Mouse (Mus musculus) left cerebral cortex, postnatal 14 days (tissue): Measurements from ENCODE around the gene Gtf2a2. TPM values are rescaled to one million over a fixed set of nuclear protein-coding genes. Genes with fewer than 3 reads are reported as not detected.

Source experiments
- DNase-seq, 2 experiments: peaks; one replicate each; pipeline ENCODE4 v3.0.0; 2021 to 2022; ENCODE audit warnings: low spot score in 2 of 2, mixed read lengths in 1 of 2
- intact Hi-C: fragments of 180-260 bp; cut with DNase I; formaldehyde crosslinking; loops from one replicate; pipeline ENCODE4 v1.15.1; 2025
- long read RNA-seq, 2 experiments: library from polyadenylated mRNA; stranded (forward); transcript quantifications; one replicate each; pipeline ENCODE4 v2.0.0; 2021
- total RNA-seq, 2 experiments: library from RNA; stranded (reverse); gene quantifications; 2 replicates each; pipeline ENCODE4 v1.2.3; 2021

Gene Gtf2a2
- 10 to 100 TPM; 62.7 to 67.1 TPM for total RNA-seq
- long read RNA-seq, experiment 1, transcript Gtf2a2-204 (4 exons, 622 nt): minor isoform, 12 of 47 reads
- long read RNA-seq, experiment 1, transcript Gtf2a2-202 (5 exons, 893 nt): major isoform, 28 of 47 reads
- long read RNA-seq, experiment 1, partial matches to known transcripts: 1 of 47 reads
- long read RNA-seq, experiment 1, other reads (novel, unspliced or antisense): 5 of 47 reads
- long read RNA-seq, experiment 2, transcript Gtf2a2-202 (5 exons, 893 nt): major isoform, 14 of 23 reads
- long read RNA-seq, experiment 2, partial matches to known transcripts: 0 of 23 reads
- long read RNA-seq, experiment 2, other reads (novel, unspliced or antisense): 5 of 23 reads

DNA sequence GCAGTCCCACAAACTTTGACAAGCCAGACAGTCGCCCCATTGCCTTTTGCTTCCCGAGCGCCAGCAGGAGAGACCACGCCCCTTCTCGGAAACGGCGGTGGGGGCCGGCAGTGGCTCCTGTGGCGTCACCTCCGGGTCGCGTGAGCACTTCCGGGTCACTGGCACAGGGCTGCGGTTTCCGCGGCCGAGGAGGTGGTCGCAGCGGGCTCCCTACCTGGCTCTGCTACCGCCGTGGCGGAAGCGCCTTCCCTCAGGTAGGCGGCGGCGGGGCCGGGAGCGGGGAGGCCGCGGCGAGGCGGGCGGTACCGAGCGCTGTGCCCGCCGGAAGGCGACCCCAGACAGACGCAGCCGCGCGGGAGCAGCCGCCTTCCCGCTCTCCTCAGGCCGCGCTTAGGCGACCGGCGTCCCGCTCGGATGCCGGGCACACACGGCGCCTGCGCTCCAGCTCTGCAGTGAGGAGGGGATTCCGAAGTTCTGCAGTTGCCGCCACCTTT is at the start of gene Gtf2a2:
Gtf2a2 (plus strand) TSS at position 143 of the 494 bp plus-strand sequence.
- peak; percentile 91 to 94 for DNase-seq
- intact Hi-C loops: no loop called here

DNA sequence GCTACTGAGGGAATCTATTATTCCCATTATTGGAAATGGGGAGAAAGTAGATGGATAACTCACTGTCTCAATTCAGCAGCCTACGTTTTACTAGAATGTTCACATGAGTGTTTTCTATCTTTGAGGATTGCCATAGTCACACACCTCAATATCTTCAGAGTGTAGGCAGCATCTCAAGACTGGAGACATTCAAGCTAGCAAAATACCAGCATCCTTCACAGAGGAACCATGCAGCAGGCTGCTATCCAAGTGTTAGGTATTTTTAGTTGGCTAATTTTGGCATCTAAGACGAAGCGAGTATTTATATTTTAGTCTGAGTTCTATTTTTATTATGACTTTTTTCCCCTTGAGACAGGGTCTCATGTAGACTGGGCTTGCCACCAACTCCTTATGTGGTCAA is 48.0 kb upstream of the Gtf2a2 start:
- DNase-seq: peak in 1 of 2 experiments; percentile 69

DNA sequence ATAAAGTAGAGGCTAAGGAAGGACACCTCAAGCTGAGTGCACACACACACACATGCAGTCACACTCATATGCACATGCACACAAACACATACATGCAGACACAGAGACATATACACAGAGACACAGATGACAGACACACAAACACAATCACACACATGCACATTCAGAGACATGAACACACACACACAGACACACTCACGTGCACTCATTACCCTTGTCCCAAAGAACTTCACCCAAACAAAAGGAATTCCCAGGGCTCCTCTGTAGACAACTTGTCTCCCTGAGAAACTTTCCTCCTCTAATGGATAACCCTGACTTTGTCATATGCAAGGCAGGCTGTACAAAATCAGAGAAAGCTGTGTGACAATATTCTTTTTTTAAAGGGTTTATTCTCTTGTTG is 26.8 kb upstream of the Gtf2a2 start:
- no peak for DNase-seq
- intact Hi-C loops: loop anchor here (5.0 kb wide), 1 partner anchor 478 kb away; no protein-coding TSS in a partner anchor

More for the DNA sequence above, 48.0 kb upstream of the Gtf2a2 start:
- intact Hi-C loops: no loop called here

DNA sequence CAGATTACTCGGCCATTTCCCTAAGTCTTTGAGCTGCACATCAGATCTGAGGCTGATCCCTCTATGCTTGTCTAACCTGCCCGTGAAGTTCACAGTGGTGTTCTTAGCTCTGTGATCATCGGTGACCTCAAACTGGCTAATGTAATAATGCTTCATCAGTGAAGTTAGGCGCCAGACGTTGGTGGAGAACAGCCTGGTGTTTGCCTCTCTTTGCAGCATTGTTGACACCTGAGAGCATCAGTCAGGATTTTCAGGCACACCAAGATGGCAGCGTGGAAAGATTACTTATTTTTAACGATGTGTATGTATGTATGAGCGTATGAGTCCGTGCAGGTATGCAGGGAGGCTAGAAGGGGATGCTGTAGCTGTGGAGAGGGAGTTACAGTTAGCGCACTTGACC is 26.3 kb upstream of the Gtf2a2 start:
- intact Hi-C loops: loop anchor here (5.0 kb wide), 1 partner anchor 479 kb away; no protein-coding TSS in a partner anchor
- DNase-seq: no peak

DNA sequence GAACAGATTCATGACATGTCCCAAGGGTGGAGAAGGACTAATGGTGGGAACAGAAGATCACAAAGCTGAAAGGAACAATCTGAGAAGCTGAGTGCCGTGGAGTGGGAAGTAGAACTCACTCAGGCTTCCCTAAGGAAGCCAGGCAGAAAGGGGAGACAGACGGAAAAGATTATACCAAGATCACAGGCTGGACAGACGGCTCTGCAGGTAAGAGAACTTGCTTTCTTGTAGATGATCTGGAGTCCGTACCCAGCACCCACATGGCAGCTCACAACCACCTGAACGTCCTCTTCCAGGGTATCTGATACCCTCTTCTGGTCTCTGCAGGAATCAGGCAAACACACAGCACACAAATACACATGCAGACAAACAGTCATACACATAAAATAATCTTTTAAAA is 25.8 kb upstream of the Gtf2a2 start:
- intact Hi-C loops: loop anchor here (5.0 kb wide), 1 partner anchor 479 kb away; no protein-coding TSS in a partner anchor
- no peak for DNase-seq

DNA sequence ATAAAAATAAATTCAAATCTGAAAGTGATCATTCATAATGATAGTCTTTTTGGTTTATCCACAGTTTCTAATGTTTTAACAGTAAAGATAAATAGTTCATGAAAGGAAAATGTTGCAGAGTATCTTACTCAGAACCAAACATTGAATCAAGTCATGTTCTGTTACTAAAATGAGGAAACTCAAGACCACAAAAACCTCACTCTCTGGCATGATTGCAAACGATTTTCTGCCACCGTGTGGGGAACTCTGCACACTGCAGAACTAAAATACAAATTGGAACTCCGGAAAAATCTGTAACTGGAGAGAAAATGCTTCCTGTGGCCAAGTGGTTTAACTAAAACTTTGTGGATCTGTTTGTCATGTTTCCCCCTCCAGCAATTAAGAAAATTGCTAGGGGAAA is 24.8 kb upstream of the Gtf2a2 start:
- intact Hi-C loops: loop anchor here (1.0 to 5.0 kb wide), 2 partner anchors 364 to 480 kb away; no protein-coding TSS in a partner anchor
- DNase-seq: peak; percentile 79

DNA sequence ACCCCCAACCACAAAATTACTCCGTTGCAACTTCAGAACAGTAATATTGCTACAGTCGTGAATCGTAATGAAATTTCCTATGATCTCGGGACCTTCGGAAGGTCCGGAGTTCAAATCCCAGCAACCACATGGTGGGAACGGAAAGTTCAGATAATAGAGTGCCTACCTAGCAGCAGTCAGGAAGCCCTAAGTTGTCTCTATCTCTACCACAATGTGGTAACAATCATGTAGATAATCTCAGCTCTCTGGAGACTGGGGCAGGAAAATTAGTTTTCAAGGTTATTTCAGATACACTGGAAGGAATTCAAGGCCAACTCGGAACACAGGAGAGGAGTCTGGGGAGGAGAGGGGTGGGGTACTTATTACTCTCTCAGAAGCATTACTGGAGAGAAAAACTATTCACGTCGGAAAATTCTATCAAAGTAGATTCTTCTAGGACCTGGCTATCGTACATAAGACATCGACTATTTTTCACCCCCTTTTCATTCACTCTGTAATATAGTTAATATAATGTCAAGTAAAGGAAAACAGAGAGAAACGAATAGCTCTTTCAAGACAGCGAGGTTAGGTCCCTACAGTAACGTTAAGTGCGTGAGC is 23.5 kb upstream of the Gtf2a2 start:
- intact Hi-C loops: loop anchor here (5.0 kb wide), 1 partner anchor 482 kb away; no protein-coding TSS in a partner anchor
- no peak for DNase-seq

DNA sequence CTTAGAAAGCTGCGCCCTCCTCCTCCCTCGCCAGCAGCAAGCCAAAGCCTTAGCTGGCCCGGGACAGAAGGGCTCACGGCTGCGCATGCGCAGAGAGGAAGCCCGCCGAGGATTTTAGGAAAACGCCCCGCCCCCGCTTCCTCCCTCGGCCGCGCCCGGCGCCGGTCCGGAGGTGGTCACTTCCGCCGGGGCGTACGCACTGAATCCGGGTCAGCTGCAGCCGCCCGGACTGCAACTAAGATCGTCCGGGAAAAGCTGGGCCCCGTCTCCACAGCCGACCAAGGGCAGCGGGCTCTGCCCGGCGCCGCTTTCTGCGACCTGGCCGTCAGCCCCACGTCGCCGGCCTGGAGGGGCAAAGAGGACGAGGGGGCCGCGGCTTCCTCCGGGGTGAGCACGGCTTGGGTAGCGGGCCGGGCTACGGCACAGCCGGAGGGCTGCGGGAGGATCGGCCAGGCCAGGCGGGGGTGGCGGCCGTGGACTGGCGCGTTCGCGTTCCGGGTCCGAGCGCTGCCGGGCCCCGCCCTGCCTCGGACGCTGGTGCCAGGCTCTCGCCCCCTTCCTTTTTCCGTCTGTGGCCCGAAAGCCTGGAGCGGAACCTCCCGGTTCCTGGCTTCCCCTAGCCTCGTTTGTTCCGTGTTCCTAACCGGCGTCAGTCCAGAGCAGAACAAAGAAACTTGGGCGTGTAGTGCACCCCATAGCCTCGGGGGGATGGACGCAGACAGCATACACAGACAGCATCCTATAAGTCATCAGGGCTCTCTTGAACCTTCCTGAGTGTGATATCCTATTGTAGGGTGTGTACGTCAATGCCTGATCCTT is 22.8 kb upstream of the Gtf2a2 start, which contains the start of gene Bnip2:
Bnip2 (plus strand) TSS at position 164 of the 819 bp plus-strand sequence.
- intact Hi-C loops: loop anchor here (5.0 kb wide), 1 partner anchor 482 kb away; no protein-coding TSS in a partner anchor
- DNase-seq: peak; percentile 88 to 95

DNA sequence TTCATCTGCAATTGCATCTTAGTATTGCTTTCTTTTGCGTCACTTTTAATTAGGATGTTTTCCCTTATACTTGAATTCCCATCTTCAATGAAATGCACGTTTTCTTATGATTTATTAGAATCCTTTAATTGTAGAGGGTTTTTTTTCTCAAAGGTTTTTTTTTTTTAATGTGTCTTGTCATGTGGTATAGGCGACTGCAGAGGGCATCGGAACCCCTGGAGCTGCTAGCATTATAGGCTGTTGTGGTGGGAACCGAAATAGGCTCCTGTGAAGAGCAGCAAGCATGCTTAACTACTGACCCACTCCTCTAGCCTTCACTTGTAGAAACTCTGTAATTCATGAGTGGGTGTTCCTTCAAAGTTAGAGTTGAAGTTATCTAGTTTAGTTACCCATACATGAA is 22.0 kb upstream of the Gtf2a2 start:
- intact Hi-C loops: no loop called here
- no peak for DNase-seq

DNA sequence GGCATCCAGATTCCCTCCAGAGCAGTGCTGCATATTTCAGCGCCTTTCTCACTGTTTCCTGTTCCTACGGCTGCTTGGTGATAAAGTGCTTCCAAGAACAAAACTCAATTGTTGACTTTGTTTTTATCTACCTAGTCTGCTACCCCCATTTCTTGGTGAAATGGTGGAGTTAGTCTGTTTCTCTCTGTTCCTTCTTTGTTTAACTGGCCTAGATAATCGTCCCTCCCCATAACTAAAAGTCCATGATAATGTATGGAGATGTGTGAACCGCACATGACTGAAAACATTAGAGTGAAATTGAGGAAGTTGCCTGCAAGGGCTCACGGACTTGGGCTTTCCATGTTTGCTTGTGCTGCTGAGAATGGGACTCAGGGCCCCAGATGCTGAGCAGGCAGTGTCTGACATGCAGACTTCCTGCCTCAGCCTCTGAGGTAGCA is 19.5 kb upstream of the Gtf2a2 start:
- intact Hi-C loops: no loop called here
- no peak for DNase-seq

DNA sequence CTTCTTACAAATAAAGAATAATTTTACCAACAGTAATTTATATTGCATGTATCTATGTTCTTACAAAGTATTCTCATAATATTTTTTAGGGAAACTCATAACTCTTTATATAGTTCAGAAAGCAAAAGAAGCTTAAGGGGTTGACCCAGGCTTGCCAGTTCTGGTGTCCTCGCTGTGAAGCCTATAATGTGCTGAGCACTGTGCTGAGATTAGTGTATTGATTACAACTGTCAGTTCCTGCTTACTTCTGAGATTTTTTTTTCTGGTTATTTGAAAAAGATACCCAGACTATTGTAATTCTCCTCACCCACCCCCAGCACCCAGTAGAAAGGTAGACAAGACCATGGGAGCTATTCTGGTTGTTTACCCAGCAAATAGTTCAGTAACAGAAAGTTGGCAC is 18.9 kb upstream of the Gtf2a2 start:
- intact Hi-C loops: no loop called here
- DNase-seq: no peak

DNA sequence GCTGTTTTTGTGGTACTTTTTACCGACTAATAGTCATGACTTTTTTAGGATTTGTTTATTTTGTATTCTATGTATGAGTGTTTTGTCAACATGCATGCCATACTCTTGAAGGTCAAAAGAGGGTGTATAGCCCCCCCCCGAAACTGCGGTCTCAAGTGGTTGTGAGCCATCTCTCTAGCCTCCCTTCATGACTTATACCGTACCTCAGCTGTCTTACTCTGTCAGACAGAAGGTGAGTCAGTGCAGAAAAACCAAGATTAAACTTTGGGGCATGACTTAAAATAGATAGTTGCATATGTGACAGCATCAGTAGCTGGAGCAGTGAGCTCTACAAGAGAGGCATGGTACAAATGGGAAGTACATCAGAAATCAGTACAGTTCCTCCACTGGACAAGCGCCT is 17.8 kb upstream of the Gtf2a2 start:
- no peak for DNase-seq
- intact Hi-C loops: no loop called here

DNA sequence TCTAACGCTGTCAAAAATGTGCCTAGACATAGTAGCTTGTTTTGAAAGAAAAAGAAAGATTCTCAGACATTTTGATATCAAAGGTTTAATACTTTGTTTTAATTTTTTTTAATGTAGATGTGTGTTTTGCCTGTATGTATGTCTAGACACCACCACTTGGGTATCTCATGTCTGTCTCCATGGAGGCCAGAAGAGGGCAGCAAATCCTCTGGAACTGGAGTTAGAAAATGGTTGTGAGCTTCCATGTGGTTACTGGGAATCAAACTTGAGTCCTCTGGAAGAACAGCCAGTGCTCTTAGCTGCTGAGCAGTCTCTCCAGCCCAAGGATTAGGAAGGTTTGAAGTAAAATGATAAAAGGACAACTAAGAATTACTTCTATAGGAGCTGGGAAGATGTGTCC is 13.0 kb upstream of the Gtf2a2 start:
- DNase-seq: no peak
- intact Hi-C loops: no loop called here

DNA sequence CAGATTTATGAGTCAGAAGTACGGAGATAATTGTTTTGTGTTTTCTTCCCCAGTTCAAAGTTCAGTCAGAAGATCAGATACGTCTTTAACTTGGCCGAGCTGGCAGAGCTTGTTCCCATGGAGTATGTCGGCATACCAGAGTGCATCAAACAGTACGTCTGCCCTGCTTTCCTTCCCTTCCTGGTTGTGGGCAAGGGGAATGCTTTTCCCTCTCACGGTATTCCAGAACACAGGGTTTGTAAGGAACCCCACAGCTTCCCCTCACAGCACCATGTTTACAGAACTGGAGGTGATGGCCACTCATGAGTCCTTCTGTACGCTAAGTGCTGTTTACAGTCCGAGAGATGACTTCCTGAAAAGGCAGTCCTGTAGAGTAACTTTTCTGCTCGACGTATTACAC is 8.8 kb upstream of the Gtf2a2 start:
- intact Hi-C loops: no loop called here
- no peak for DNase-seq

DNA sequence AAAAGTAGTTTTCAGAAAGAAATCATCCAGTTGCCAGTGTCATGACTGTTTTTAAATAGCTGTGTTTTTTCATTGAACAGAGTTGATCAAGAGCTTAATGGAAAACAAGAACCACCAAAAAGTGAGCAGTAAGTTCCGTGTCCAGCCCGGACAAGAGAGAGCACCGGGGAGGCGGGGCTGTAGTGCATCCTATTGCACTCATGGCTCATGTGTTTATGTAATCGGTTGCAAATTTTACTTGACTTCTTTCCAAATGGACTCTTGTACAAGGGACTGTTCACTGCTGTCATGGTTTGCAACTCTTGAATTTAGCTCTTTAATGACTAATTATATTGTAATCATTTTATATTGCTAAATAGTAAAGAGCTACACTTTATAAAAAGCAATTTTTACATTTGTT is 5.4 kb upstream of the Gtf2a2 start:
- DNase-seq: no peak
- intact Hi-C loops: no loop called here

DNA sequence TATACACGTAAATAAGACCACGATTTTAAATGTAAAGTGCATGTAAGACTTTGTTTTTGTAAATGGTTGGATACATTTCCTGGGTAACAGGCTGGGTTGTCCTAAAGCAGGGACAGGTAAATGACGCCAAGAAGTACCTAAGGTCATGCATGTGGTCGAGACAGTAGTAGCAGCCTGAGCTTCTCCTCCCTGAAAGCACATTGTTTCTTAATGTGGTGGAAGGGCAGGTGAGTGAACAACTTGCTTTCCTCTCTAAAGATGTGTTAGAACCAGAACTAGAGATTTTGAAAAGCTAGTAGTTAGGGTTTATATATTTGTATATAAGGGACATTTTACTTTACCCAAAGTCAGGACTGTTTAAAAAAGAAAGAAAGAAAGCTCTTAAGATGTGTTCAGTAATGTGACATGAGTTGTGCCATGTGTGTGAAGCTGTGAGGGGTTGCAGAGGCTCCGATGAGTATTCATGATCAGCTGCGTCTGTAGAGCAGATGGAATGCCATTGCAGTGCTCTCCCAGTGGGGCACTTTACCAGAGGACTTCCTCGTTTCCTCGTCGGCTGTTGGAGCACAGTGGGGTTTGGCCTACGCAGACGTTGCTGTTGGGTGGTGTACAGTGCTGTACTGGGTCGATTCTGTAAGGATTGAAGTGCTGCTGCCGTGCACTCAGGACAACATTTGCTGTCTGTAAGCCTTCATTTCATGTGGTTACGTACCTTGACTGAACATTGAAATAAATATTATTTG is 4.7 kb upstream of the Gtf2a2 start:
- no peak for DNase-seq

DNA sequence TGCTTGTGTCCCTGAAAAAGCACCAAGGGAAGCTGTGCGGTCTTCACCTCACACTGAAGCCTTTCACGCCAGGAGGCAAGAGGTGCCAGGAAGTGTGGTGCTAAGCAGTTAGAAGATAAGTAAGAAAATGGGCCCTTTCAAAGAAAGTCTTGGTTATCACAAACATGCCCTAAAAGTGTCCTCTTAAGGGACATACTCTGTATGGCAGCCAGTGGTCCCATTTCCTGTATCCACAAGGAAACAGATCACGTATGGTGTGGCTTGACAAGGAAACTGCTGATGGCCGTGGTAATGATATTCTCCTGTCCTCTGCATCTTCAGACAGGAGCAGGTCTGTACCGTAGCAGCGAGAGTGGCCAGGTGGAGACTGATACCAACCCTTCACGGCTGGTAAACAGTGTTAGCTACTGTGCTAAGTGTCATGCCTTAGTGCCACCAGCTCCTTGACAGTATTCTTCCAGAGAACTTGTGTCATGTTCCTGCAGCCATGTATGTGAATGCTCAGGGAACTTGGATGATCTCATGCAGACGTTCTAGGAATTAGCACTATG is 2.5 kb upstream of the Gtf2a2 start:
- no peak for DNase-seq
- intact Hi-C loops: no loop called here

More for the DNA sequence above, 4.7 kb upstream of the Gtf2a2 start:
- intact Hi-C loops: no loop called here

DNA sequence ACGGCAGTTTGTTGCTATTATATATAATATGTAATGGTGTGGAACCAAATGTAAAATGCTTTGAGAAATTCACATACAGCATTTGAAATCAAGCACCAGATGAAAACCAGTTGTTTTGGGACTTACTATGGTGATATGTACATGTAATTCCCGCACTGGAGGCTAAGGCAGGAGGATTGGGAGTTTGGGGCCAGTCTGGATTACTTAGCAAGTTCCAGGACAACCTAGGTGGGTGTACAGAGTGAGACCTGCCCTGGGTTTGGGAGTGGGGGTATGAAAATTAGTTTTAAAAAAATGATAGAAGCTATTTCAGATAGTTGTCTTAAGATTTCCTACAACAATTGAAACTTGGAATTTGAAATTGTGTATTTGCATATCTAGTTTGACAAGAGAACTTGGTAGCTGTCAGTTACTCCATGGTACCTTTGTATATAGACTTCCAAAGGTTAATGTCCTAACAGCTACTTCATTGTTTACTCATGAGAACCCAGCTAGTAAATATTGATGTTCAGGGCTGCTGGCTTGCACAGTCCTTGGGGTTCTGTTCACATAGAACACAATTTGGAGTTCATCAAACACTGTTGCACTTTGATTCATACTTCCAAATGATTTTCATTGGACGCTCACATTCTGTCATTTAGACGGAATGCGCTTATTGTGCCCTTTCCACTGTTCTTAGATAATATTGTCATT is 1.4 kb upstream of the Gtf2a2 start:
- intact Hi-C loops: no loop called here
- DNase-seq: no peak
